Mouse (Mus musculus) layer of hippocampus, postnatal 14 days (tissue): ENCODE data around the gene Shisa6. TPM values are rescaled to one million over a fixed set of nuclear protein-coding genes. Genes with fewer than 3 reads are reported as not detected.

ENCODE experiments used
- DNase-seq, 2 experiments: peaks; one replicate each; pipeline ENCODE4 v3.0.0; 2021 to 2022; ENCODE audit warnings: low spot score in 2 of 2, mixed read lengths in 1 of 2
- total RNA-seq, 2 experiments: library from RNA; stranded (reverse); gene quantifications; 2 replicates each; pipeline ENCODE4 v1.2.3; 2021

The Shisa6 gene
- total RNA-seq, 2 experiments from 2014 or later = 204 to 221 TPM

DNA sequence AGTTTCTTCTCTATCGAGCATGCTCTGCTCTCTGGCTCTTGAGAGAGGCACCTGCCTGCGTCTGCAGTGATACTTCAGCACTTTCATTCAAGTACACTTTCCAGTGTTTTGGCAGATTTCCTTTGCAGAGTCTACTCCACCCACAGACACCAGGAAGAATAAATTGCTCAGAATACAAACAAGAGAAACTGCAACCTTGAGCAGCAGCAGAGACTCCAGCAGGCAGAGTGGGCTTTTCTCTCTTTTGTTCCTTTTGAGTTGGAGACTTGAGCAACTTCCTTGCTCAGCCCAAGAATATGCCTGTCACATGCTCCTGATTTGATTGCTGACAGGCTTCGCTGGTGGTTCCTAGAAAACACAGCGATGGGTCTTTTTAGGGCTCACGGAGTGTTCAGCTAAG is 278.6 kb downstream of the Shisa6 start:
- DNase-seq = no peak

- DNase-seq = no peak
Measured at GRCm38 (mm10) chr11:66236557-66236956, 289.2 kb downstream of the Shisa6 start.

GRCm38 (mm10) chr11:66232891-66233290 is 292.9 kb downstream of the Shisa6 start:
- DNase-seq = no peak

DNA sequence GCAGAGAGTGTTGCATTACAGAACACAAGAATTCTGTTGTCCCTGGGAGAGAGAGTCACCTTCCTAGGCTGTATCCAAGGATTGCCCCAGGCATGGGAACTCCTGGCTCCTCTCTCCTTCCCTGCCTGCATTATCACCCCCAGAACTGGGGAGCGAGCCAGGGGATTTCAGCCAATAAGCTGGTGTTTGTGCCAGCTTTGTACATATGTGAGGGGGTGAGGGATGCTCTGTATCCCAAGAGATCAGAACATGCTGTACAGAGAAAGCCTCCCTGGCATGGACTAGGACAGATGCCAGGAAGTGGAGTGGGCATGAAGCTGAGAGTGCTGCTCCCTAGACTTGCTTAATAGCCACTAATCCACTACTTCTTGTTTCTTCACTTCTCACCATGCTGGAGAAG is 303.6 kb downstream of the Shisa6 start:
- peak; percentile 83 to 91 for DNase-seq

DNA sequence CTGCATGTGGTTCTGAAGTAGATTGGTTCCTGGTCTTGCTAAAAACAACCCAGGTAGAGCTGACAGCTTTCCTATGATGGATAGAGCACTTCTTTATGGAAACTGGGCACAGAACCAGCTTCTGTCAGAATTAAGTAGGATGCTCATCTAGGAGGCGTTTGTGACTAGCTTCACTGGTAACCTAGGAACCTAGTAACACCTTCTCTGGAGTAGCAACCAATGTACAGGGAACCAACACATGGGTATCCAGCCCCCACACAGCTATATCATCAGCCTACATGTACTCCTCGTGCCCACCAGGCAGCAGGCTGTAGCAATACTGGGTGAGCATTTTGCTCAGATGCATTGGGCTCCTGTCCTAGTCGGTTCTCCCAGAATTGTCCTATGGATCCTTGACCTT is 307.3 kb downstream of the Shisa6 start:
- no peak for DNase-seq

DNA sequence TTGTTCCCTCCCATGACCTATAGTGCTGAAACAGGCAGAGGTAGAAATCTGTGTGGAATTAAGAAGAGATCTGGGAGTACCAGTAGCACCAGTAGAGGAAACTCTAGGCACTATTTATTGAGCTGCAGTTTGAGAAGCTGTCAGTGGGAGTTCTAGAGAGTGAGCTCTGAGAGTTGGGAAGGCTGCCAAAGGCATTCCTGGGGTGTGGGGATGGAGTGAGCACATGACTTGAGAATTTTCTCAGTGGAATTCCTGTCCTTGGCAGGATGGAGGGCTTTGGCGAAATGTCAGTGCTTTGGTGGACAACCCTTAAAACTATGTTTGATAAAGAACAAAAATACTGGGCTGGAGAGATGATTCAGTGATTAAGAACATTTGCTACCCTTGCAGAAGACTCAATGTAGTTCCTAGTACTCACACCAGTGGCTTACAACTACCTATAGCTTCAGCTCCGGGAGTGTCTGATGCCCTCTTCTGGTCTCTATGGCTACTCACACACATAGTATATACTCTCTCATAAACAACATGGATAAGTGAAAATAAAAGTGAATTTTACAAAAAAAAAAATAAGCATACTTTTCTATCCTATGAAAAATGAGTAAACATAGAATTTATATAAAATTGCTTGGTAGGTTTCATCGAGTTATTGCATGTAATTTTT is 337.0 kb downstream of the Shisa6 start:
- peak; percentile 27 to 43 for DNase-seq

- DNase-seq = peak; percentile 27 to 66
Measured at GRCm38 (mm10) chr11:66188146-66188545, 337.6 kb downstream of the Shisa6 start.

DNA sequence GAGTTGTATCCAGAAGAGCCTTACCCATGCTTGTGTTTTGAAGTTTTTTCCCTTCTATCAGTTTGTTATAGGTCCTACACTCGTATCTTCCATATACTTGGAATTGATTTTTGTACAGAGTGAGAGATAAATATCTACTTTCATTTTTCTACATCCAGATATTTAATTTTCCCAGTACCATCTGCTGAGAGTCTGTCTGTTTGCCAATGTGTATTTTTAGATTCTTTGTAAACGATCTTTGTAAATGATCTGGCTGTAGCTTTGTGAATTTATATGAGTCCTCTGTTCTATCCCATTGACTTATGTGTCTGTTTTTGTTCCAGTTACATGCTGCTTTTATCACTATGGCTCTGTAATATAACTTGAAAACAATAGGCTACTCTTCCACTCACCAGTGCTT is 348.0 kb downstream of the Shisa6 start:
- DNase-seq = peak in 1 of 2 experiments; percentile 58

DNA sequence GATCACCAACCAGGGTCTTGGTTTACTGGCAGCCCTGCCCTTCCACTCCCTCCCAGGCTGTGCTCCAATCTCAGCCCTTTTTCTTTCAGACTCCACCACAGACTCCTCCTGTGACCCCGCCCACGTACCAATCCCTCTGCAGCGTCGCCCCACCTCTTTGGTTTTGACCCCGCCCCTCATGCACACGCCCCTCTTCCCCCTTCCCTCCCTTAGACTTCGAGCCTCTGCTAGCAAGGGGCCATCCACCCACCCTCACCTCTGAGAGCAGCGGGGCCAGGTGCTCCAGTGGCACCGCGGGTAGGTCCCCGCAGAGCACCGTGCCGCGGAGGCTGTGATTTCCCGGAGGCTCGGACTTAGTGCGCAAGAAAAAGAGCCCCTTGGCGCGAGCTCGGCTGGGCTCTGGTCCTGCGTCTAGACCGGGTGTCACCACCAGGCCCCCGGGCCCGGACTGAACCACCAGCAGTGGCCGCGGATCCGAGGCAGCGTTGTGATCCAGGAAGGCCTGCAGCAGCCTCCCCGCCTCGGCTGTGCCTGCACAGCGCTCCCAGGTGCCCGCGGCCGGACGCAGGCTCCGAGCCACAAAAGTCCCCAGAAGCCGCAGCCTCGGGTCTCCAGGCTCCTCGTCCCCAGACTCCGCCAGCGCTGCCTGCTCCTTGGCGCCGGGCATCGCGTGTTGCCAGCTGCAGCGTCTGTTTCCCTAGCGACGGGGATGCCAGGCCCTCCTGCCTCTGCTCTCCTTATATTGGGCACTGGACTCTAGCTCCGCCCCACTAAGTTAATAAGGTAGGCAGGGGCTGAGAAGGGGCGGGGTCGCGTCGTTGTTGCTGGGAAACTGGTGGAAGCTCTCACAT is 357.7 kb downstream of the Shisa6 start, which contains the start of gene Dnah9:
TSS of gene Dnah9 (minus strand) at position 751 of the 851 bp plus-strand sequence.
- DNase-seq = peak; percentile 84 to 93

- DNase-seq = no peak
Measured at GRCm38 (mm10) chr11:66164022-66164421, 361.7 kb downstream of the Shisa6 start.
